Mouse (Mus musculus) intestine, postnatal 0 days (tissue): Measurements from ENCODE around the gene Tgfbr3. TPM values are rescaled to one million over a fixed set of nuclear protein-coding genes. Genes with fewer than 3 reads are reported as not detected.
"Not testable (repeated sequence)": the region's sequence is repeated elsewhere in the genome, so short reads cannot be mapped to it uniquely, and the experiment has no call there.

ENCODE experiments used
- ATAC-seq: fragments of 200-750 bp; cut with Nextera tagmentation; 2 replicates; pipeline ENCODE4 v1.8.0; 2017; ENCODE audit warnings: mild to moderate bottlenecking, moderate TSS enrichment, moderate library complexity
- H3K27ac ChIP-seq: fragments of 300-500 bp; sonication (generic); 2 replicates; pipeline ENCODE4 v1.5.1; 2014; ENCODE audit warnings: mild to moderate bottlenecking, low read depth, low read length, moderate library complexity
- H3K27me3 ChIP-seq: fragments of 300-500 bp; sonication (generic); replicated peaks from 2 replicates; pipeline ENCODE4 v1.6.1; 2014; ENCODE audit warnings: low read length, mixed read lengths; ENCODE audit not compliant: control insufficient read depth, insufficient read depth
- H3K36me3 ChIP-seq: fragments of 300-500 bp; sonication (generic); 2 replicates; pipeline ENCODE4 v1.6.1; 2014; ENCODE audit warnings: mild to moderate bottlenecking, moderate library complexity; ENCODE audit not compliant: control insufficient read depth, insufficient read depth
- H3K4me1 ChIP-seq: fragments of 300-500 bp; sonication (generic); replicated peaks from 2 replicates; pipeline ENCODE4 v1.6.1; 2014; ENCODE audit warnings: antibody characterized with exemption, low read length, mixed read lengths; ENCODE audit not compliant: control insufficient read depth, insufficient read depth
- H3K4me2 ChIP-seq: fragments of 300-500 bp; sonication (generic); replicated peaks from 2 replicates; pipeline ENCODE4 v1.6.1; 2014; ENCODE audit warnings: low read depth, mild to moderate bottlenecking, moderate library complexity
- H3K4me3 ChIP-seq: fragments of 300-500 bp; sonication (generic); 2 replicates; pipeline ENCODE4 v1.5.1; 2014; ENCODE audit warnings: low read depth, low read length
- H3K9ac ChIP-seq: fragments of 300-500 bp; sonication (generic); 2 replicates; pipeline ENCODE4 v1.6.1; 2014; ENCODE audit warnings: mild to moderate bottlenecking, low read depth, low read length
- H3K9me3 ChIP-seq: fragments of 300-500 bp; sonication (generic); 2 replicates; pipeline ENCODE4 v1.6.1; 2016; ENCODE audit warnings: mixed run types; ENCODE audit not compliant: control insufficient read depth
- CTCF ChIP-seq: sonication (generic); IDR thresholded peaks from 2 replicates; pipeline ENCODE4 v1.5.1; 2016; ENCODE audit warnings: low read depth, mild to moderate bottlenecking, control low read depth, antibody characterized with exemption, moderate library complexity
- WGBS: fragments of 180-500 bp; shearing (Covaris S2); extraction: QIAGEN DNeasy Blood & Tissue Kit; methylation state at CpG from one replicate; pipeline ENCODE4 v1.1.7; 2014; 5-methylcytosine and 5-hydroxymethylcytosine counted together
- polyA plus RNA-seq: library from polyadenylated mRNA; unstranded; fragments of >200 nt; fragmentation: Nextera tagmentation; extraction: Ambion mirVana; gene quantifications from 2 replicates; pipeline ENCODE4 v1.2.1, GENCODE M21; 2015

Tgfbr3 gene
- polyA plus RNA-seq, 1 experiment from 2014 or later: 7.5 TPM

- no peak overlapping the region for H3K4me2 ChIP-seq
- H3K4me3 ChIP-seq: no peak overlapping the region
- peaks cover 18% of the 10 kb centered on the region; the same call in 1 of the 2 replicates for H3K4me1 ChIP-seq
- no peaks in the 10 kb centered on the region for H3K27me3 ChIP-seq
- no peaks in the 10 kb centered on the region for H3K36me3 ChIP-seq
- H3K9ac ChIP-seq: no peak overlapping the region
- no peaks in the 10 kb centered on the region for H3K9me3 ChIP-seq
- H3K27ac ChIP-seq: no peak overlapping the region
- ATAC-seq: no peak
- WGBS: 84% methylated on average over 3 of the region's 3 CpGs
- TF ChIP-seq CTCF: 0 out of 2 replicates have a peak, but pooled peaks have one; percentile 17
Measured at GRCm38 (mm10) chr5:107253395-107253794, 36.0 kb downstream of the Tgfbr3 start.

- H3K4me1 ChIP-seq: peaks cover 18% of the 10 kb centered on the region; the same call in 1 of the 2 replicates
- H3K36me3 ChIP-seq: no peaks in the 10 kb centered on the region
- no peaks in the 10 kb centered on the region for H3K9me3 ChIP-seq
- ATAC-seq: no peak
- WGBS: 35% methylated on average over 1 of the region's 1 CpGs
- no peak overlapping the region for H3K4me3 ChIP-seq
- H3K27me3 ChIP-seq: no peaks in the 10 kb centered on the region
- no peak for TF ChIP-seq CTCF
- no peak overlapping the region for H3K9ac ChIP-seq
- no peak overlapping the region for H3K4me2 ChIP-seq
- H3K27ac ChIP-seq: no peak overlapping the region
Measured at GRCm38 (mm10) chr5:107252435-107252834, 37.0 kb downstream of the Tgfbr3 start.

- peaks cover 18% of the 10 kb centered on the region; the same call in 1 of the 2 replicates for H3K4me1 ChIP-seq
- no peak overlapping the region for H3K27ac ChIP-seq
- peak; percentile 52 for ATAC-seq
- no peaks in the 10 kb centered on the region for H3K36me3 ChIP-seq
- 5% methylated on average over 3 of the region's 3 CpGs for whole genome bisulfite sequencing
- H3K9me3 ChIP-seq: no peaks in the 10 kb centered on the region
- no peak overlapping the region for H3K4me2 ChIP-seq
- no peak overlapping the region for H3K9ac ChIP-seq
- TF ChIP-seq CTCF: no peak
- H3K4me3 ChIP-seq: no peak overlapping the region
- no peaks in the 10 kb centered on the region for H3K27me3 ChIP-seq
Measured at GRCm38 (mm10) chr5:107251751-107252305, 37.6 kb downstream of the Tgfbr3 start.

- peak; percentile 71 for ATAC-seq
- peak; percentile 47 for TF ChIP-seq CTCF
- Histone ChIP-seq H3K9ac (no peak overlapping the region), H3K27me3 (no peaks in the 10 kb centered on the region), H3K4me1 (peaks cover 18% of the 10 kb centered on the region; the same call in 1 of the 2 replicates), H3K4me2 (peak overlapping the region; percentile 18; the same call in 1 of the 2 replicates), H3K36me3 (no peaks in the 10 kb centered on the region), H3K4me3 (no peak overlapping the region), H3K27ac (no peak overlapping the region), H3K9me3 (no peaks in the 10 kb centered on the region)
- WGBS: 41% methylated on average over 19 of the region's 19 CpGs
Measured at GRCm38 (mm10) chr5:107250548-107251272, 38.7 kb downstream of the Tgfbr3 start.

- H3K4me2 ChIP-seq: no peak overlapping the region
- ATAC-seq: no peak
- no peak overlapping the region for H3K27ac ChIP-seq
- WGBS: 93% methylated on average over 6 of the region's 6 CpGs
- no peaks in the 10 kb centered on the region for H3K9me3 ChIP-seq
- no peak overlapping the region for H3K9ac ChIP-seq
- H3K4me1 ChIP-seq: peaks cover 18% of the 10 kb centered on the region; the same call in 1 of the 2 replicates
- TF ChIP-seq CTCF: no peak
- H3K27me3 ChIP-seq: no peaks in the 10 kb centered on the region
- H3K4me3 ChIP-seq: no peak overlapping the region
- no peaks in the 10 kb centered on the region for H3K36me3 ChIP-seq
Measured at GRCm38 (mm10) chr5:107248732-107249131, 40.7 kb downstream of the Tgfbr3 start.

GRCm38 (mm10) chr5:107248302-107248701 lies 41.1 kb downstream of the Tgfbr3 start:
- H3K9ac ChIP-seq, ATAC-seq, H3K4me3 ChIP-seq, H3K9me3 ChIP-seq, H3K36me3 ChIP-seq, H3K27me3 ChIP-seq, H3K27ac ChIP-seq, H3K4me2 ChIP-seq: not testable (repeated sequence)
- H3K4me1 ChIP-seq: peaks cover 18% of the 10 kb centered on the region; the same call in 1 of the 2 replicates
- WGBS: 96% methylated on average over 11 of the region's 11 CpGs
